Mouse (Mus musculus): ENCODE results near the gene Wnt9b. TPM values are rescaled to one million over a fixed set of nuclear protein-coding genes. Genes with fewer than 3 reads are reported as not detected.

The Wnt9b gene
- total and polyA plus RNA-seq, 3 experiments: 0.41 to 0.75 (median 0.70) TPM

DNA sequence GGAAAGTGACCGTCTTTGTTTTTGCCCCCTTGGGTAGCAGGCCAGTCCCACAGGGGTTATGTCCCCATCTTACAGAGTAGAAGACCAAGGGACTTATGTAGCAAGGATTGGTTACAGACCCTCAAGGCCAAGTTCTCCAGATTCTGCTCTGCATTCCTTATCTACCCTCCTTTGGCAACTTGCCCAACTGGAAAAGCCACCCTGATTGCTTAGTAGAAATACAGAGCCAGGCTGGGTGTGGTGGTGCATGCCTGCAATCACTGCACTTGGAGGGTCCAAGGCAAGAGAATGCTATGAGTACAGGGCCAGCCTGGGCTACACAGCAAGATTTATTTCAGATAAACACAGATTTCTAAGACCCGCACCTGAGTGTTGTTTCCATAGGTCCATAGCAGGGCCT is 15.7 kb downstream of the Wnt9b start:
- H3K4me1 ChIP-seq (ENCODE audit: control insufficient read depth, insufficient read depth, low read length): no peaks in the 10 kb centered on the region
- H3K9ac ChIP-seq (ENCODE audit: low read depth, low read length): no peak overlapping the region
- DNase-seq: no peak
- intact Hi-C loops (cut with DNase I): no loop called here
- no peak overlapping the region for H3K4me3 ChIP-seq
- 83% methylated on average over 2 of the region's 2 CpGs for WGBS
- no peak for TF ChIP-seq CTCF (IDR thresholded peaks at IDR 0.05)
- no peak for TF ChIP-seq POLR2A (IDR thresholded peaks at IDR 0.05; ENCODE audit: insufficient read depth, low read depth, low read length)
- TF ChIP-seq EP300 (IDR thresholded peaks at IDR 0.05; ENCODE audit: insufficient read depth, low read depth, low read length): no peak
- H3K36me3 ChIP-seq (ENCODE audit: control insufficient read depth, insufficient read depth, low read length): no peaks in the 10 kb centered on the region
- no peaks in the 10 kb centered on the region for H3K79me2 ChIP-seq (replicated peaks; ENCODE audit: control insufficient read depth, insufficient read depth, low read length)
- H3K27me3 ChIP-seq (ENCODE audit: control insufficient read depth, insufficient read depth, low read length): no peaks in the 10 kb centered on the region
- H3K27ac ChIP-seq: no peak overlapping the region

DNA sequence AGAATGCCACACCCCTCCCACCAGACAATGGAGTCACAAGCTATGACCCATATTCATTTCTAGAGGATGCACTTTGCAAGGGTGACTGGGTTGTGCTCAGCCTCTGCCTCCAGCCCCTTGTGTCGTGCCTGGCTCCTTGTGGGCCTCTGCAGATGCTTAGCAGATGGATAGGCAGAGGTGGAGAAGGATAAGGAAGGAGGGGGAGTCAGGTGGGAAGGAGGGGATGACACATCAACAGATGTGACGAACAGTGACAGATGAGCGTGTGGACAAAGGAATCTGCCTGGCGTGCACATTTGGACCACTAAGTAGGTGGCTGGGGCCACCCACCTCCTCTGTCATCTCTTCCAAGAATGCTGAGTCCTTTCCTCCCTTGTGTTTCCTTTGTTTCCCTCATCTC is 16.6 kb downstream of the Wnt9b start:
- H3K9ac ChIP-seq (ENCODE audit: low read depth, low read length): no peak overlapping the region

DNA sequence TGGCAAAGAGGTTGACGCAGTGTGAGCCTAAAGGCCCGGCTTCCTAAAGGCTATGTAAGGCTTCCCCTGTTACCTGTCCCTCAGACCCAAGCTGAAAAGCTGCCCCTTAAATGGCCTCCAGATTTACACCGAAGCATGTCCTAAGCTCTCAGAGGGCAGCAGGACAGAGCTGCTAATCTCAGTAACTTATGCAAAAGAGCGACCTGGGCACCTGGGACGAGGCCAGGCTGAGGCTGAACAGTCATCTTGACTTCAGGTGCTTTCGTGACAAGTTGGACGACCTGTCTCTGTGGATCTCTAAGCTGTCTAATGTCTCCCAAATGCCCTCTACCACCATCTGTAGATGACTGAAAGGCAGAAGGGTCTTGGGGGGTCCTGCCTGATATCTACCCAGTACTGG is 17.3 kb downstream of the Wnt9b start:
- Histone ChIP-seq H3K27me3 (ENCODE audit: control insufficient read depth, insufficient read depth, low read length) (no peaks in the 10 kb centered on the region), H3K27ac (no peak overlapping the region), H3K4me3 (no peak overlapping the region), H3K9ac (ENCODE audit: low read depth, low read length) (no peak overlapping the region), H3K4me1 (ENCODE audit: control insufficient read depth, insufficient read depth, low read length) (no peaks in the 10 kb centered on the region), H3K79me2 (replicated peaks; ENCODE audit: control insufficient read depth, insufficient read depth, low read length) (no peaks in the 10 kb centered on the region), H3K36me3 (ENCODE audit: control insufficient read depth, insufficient read depth, low read length) (no peaks in the 10 kb centered on the region)
- intact Hi-C loops (cut with DNase I): no loop called here
- no peak for DNase-seq
- no peak for TF ChIP-seq POLR2A (IDR thresholded peaks at IDR 0.05; ENCODE audit: insufficient read depth, low read depth, low read length)
- TF ChIP-seq CTCF (IDR thresholded peaks at IDR 0.05): no peak
- no peak for TF ChIP-seq EP300 (IDR thresholded peaks at IDR 0.05; ENCODE audit: insufficient read depth, low read depth, low read length)
- WGBS: 81% methylated on average over 7 of the region's 7 CpGs

More for the DNA sequence above, 16.6 kb downstream of the Wnt9b start:
- H3K4me3 ChIP-seq: no peak overlapping the region
- 62% methylated on average over 4 of the region's 4 CpGs for WGBS
- intact Hi-C loops (cut with DNase I): no loop called here
- H3K79me2 ChIP-seq (replicated peaks; ENCODE audit: control insufficient read depth, insufficient read depth, low read length): no peaks in the 10 kb centered on the region
- no peaks in the 10 kb centered on the region for H3K36me3 ChIP-seq (ENCODE audit: control insufficient read depth, insufficient read depth, low read length)
- DNase-seq: no peak
- no peak overlapping the region for H3K27ac ChIP-seq
- no peaks in the 10 kb centered on the region for H3K27me3 ChIP-seq (ENCODE audit: control insufficient read depth, insufficient read depth, low read length)
- no peak for TF ChIP-seq POLR2A (IDR thresholded peaks at IDR 0.05; ENCODE audit: insufficient read depth, low read depth, low read length)
- no peak for TF ChIP-seq EP300 (IDR thresholded peaks at IDR 0.05; ENCODE audit: insufficient read depth, low read depth, low read length)
- no peak for TF ChIP-seq CTCF (IDR thresholded peaks at IDR 0.05)
- H3K4me1 ChIP-seq (ENCODE audit: control insufficient read depth, insufficient read depth, low read length): no peaks in the 10 kb centered on the region

DNA sequence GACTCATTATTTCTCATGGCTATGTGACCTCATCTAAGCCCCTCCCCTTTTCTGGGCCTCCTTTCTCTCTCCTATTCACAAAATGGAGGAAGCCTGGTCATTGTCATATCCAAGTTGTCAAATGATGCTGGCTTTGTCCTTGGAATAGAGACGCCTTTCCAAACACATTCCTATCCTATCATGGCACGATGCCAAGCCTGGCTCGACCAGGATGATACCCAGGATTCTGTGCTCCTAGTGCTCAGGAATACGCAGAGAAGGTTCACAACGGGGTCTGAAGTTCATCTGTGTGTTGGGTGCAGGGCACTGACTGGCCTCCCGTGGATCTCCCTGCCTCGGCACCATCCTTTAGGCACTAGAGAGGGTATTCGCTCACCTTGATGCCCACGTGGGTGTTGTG is 18.0 kb downstream of the Wnt9b start:
- Histone ChIP-seq H3K4me1 (ENCODE audit: control insufficient read depth, insufficient read depth, low read length) (peaks cover 1% of the 10 kb centered on the region; the same call in 1 of the 2 replicates), H3K36me3 (ENCODE audit: control insufficient read depth, insufficient read depth, low read length) (no peaks in the 10 kb centered on the region), H3K27ac (no peak overlapping the region), H3K9ac (ENCODE audit: low read depth, low read length) (no peak overlapping the region), H3K27me3 (ENCODE audit: control insufficient read depth, insufficient read depth, low read length) (no peaks in the 10 kb centered on the region), H3K79me2 (replicated peaks; ENCODE audit: control insufficient read depth, insufficient read depth, low read length) (no peaks in the 10 kb centered on the region), H3K4me3 (no peak overlapping the region)
- intact Hi-C loops (cut with DNase I): no loop called here
- TF ChIP-seq CTCF (IDR thresholded peaks at IDR 0.05) (no peak), EP300 (IDR thresholded peaks at IDR 0.05; ENCODE audit: insufficient read depth, low read depth, low read length) (no peak), POLR2A (IDR thresholded peaks at IDR 0.05; ENCODE audit: insufficient read depth, low read depth, low read length) (no peak)
- no peak for DNase-seq
- WGBS: 62% methylated on average over 9 of the region's 9 CpGs

DNA sequence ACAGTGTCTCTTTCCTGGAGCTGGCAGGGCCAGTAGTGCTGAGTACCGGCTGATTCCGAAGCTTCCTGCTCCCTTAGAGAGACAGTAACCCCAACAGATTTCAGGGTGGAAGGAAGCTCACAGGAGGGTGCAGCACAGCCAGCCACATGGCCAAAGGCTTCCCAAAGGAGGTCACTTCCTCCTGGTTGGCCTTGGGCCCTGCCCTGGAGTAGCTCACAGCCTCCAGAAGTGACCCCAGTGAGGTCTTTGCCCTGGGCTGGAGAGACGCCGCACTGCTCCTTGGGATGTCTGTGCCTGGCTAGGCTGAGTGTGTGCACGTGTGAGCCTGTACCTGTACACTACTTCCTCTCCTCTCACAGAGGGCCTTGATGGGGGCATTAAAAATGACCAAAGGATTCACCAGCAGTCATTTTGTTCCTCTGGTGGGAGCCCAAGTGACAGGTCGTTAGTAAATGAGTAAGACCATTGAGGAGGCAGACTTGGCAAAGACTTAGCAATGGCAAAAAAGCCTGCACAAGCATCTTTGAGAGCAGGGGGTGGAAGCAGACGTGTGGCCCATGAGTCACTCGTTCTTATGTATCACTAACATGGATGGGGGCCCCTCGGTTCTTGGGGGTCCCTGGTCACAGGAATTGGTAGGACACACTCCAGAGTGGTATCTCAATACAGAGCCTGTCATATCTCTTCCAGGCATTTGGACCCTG is 20.2 kb downstream of the Wnt9b start:
- intact Hi-C loops (cut with DNase I): no loop called here
- no peak overlapping the region for H3K27ac ChIP-seq
- TF ChIP-seq POLR2A (IDR thresholded peaks at IDR 0.05; ENCODE audit: insufficient read depth, low read depth, low read length) (no peak), CTCF (IDR thresholded peaks at IDR 0.05) (no peak), EP300 (IDR thresholded peaks at IDR 0.05; ENCODE audit: insufficient read depth, low read depth, low read length) (no peak)

DNA sequence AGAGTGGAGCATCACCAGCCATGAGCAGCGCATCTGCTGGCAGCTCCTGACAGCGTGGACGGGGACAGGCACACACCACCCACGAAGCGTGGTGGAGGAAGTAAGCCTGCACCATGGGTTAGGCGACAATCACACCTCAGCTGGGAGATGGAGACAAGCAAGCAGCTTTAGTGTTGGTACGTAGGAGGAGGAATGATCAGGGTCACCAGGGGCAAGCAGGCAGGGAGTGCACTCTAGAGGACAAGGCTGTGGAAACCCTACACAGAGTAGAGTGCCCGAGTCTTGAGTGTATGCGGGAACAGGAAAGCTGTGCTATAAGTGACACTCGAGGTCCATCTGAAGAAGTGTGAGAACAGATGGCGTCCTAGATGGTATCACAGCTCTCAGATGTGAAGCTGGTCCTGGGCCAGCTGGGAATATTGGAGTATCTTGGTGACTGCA is 25.3 kb downstream of the Wnt9b start:
- no peak for DNase-seq
- intact Hi-C loops (cut with DNase I): loop anchor here (5.0 kb wide), 1 partner anchor 47 kb away; no protein-coding TSS in a partner anchor
- Histone ChIP-seq H3K79me2 (replicated peaks; ENCODE audit: control insufficient read depth, insufficient read depth, low read length) (no peaks in the 10 kb centered on the region), H3K4me1 (ENCODE audit: control insufficient read depth, insufficient read depth, low read length) (peaks cover 1% of the 10 kb centered on the region; the same call in 1 of the 2 replicates), H3K36me3 (ENCODE audit: control insufficient read depth, insufficient read depth, low read length) (no peaks in the 10 kb centered on the region), H3K27ac (no peak overlapping the region), H3K9ac (ENCODE audit: low read depth, low read length) (no peak overlapping the region), H3K4me3 (no peak overlapping the region), H3K27me3 (ENCODE audit: control insufficient read depth, insufficient read depth, low read length) (no peaks in the 10 kb centered on the region)
- WGBS: 73% methylated on average over 11 of the region's 11 CpGs
- TF ChIP-seq EP300 (IDR thresholded peaks at IDR 0.05; ENCODE audit: insufficient read depth, low read depth, low read length): no peak
- TF ChIP-seq CTCF (IDR thresholded peaks at IDR 0.05): no peak
- TF ChIP-seq POLR2A (IDR thresholded peaks at IDR 0.05; ENCODE audit: insufficient read depth, low read depth, low read length): no peak

More for the DNA sequence above, 20.2 kb downstream of the Wnt9b start:
- Histone ChIP-seq H3K9ac (ENCODE audit: low read depth, low read length) (no peak overlapping the region), H3K79me2 (replicated peaks; ENCODE audit: control insufficient read depth, insufficient read depth, low read length) (no peaks in the 10 kb centered on the region), H3K4me1 (ENCODE audit: control insufficient read depth, insufficient read depth, low read length) (peaks cover 1% of the 10 kb centered on the region; the same call in 1 of the 2 replicates), H3K36me3 (ENCODE audit: control insufficient read depth, insufficient read depth, low read length) (no peaks in the 10 kb centered on the region), H3K27me3 (ENCODE audit: control insufficient read depth, insufficient read depth, low read length) (no peaks in the 10 kb centered on the region), H3K4me3 (no peak overlapping the region)
- 54% methylated on average over 9 of the region's 9 CpGs for whole genome bisulfite sequencing
- peak in 1 of 2 experiments; percentile 10 for DNase-seq
